Mouse (Mus musculus) forelimb bud, embryonic 11.5 days (tissue): ENCODE measurements around the gene Itgb3.

Source experiments
- DNase-seq: peaks from one replicate; pipeline ENCODE4 v3.0.0-alpha.2; 2012; ENCODE audit warnings: low read depth, low spot score

The Itgb3 gene

GRCm38 (mm10) chr11:104648571-104648970 is 40.8 kb downstream of the Itgb3 start:
- peak; percentile 35 for DNase-seq

- no peak for DNase-seq
Observed at GRCm38 (mm10) chr11:104660599-104660998, 52.8 kb downstream of the Itgb3 start.

DNA sequence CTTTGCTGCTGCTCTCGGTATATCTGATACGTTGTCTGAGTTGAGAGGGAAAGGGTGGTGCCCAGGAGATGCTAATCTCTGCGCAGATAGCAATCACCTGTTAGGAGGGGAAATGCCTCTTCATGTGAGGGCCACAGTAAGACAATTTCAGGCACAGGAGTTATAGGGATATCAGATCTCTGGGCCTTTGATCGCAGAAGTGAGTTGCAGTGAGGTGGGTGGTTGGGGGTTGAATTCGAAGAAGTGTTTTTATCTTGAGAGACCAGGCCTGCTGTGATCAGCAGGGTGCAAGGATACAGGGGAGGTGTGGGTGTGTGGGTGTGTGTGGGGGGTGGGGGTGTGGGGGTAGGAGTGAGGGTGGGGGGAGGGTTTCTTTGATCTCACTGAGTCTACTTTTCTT is 53.3 kb downstream of the Itgb3 start:
- DNase-seq, result no peak

GRCm38 (mm10) chr11:104661531-104662205 is 53.9 kb downstream of the Itgb3 start:
- DNase-seq, result no peak

DNA sequence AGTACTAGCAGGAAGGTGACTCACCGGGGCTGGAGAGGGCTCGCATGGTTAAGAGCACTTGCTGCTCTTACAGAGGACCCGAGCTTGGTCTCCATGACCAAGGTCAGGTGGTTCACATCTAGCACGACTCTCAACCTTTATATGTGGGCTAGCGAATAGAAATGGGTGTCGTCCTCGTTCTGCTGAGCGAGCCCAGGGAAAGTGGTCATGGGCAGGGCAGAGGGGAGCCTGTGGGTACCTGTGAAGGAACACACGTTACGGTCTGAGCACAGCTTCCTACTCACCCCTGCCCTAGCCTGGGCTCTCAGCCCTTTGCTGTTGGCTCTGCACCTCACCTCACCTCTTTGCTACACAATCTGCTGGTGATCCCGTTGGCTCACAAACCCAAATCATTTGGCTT is 54.8 kb downstream of the Itgb3 start:
- DNase-seq, result no peak

DNA sequence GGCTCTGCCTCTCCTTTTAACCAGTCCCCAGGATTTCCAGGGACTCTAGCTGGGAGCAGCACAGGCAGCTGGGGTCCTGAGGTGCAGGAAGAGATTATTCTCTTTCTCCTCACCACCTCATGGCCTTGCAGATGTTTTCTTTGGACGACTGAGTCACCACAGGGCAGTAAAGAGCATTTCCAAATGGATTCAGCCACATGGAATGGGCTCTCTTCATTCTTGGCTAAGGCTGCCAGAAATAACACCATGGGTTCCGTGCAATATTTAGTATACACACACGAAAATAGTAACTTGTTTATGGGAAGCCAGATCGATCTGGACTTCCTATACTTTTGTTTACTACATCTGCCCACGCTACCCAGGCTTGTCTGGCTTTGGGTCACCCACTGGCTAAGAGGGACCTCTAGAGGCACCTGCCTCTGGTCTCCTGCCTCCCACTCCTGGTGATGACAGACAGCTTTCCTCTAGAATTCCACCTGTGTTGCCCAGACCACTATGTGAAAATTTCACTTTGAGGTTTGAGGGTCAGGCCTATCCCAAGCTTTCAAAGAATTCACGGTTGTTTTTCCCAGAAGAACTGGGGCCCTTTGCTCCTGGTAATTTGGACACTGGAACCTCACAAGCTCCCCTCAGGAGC is 55.6 kb downstream of the Itgb3 start:
- DNase-seq, result no peak

DNA sequence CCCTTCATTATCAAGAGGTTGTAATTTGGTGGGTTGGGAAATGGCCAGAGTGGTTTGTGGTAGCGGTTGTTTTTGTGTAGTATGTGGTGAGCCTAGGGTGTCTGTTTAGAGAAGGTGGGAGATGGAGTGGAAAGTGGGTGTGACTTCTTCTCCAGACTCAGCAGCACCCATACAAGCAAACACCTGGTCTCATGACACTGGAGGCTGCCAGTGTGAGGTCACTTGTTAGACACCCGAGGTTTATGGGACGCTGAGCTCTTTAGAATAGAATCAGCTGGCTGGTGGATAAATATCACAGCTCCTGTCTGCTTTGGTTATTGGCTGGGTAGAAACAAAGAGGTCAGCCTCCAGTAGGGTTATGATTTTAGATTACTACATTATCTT is 56.1 kb downstream of the Itgb3 start:
- DNase-seq, result no peak

- DNase-seq, result no peak
Observed at GRCm38 (mm10) chr11:104664441-104664840, 56.6 kb downstream of the Itgb3 start.

DNA sequence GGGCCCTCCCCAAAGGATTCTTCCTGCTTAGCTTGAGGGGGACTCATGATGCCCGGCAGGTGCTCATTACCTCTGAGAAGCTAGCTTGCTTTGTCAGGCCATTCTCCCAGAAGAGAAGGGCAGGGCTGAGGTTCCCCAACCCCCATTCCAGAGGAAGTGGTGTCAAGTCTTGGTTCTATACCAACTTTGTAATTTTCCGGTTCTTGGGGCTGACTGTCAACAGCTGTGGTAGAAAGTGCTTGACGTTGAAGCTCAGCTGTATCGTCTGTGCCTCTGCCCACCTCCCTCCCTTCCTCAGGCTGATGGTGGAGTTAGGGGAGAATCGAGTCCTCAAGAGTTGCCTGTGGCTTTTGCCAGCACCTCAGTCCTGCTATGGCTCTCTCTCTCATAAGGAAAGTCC is 59.6 kb downstream of the Itgb3 start:
- no peak for DNase-seq

DNA sequence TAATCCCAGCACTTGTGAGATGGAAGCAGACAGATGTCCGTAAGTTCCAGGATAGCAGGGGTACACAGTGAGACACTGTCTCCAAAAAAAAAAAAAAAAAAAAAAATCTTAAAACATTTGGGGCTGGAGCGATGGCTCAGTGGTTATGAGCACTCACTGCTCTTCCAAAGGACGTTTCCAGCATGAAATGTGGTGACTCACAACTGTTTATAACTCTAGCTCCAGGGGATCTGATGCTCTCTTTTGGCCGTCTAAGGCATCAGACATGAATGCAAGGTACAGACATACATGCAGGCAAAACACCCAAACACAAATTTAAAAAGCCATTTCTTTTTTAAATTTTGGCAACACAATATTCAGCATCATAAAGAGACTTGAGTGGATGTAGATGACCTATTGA is 65.6 kb downstream of the Itgb3 start:
- no peak for DNase-seq

GRCm38 (mm10) chr11:104674768-104675167 is 67.0 kb downstream of the Itgb3 start:
- no peak for DNase-seq

DNA sequence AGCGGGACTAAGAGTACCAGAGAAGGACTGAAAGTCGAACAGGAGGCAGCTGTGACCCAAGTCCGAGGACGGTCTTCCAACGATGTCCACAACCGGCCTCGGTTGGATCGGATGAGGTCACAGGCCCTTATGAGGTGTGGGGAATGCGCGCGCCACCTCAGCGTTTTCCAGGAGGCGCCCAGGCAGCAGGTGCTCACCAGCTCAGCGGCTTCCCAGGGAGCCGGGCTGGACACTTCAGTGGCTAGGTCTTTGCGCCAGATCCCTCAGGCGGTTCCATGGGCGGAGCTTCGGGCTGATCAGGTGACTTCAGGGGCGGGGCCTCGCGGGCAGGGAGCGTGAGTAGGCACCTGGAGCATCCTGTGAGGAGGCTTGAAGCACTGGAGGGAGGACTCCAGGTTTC is 77.7 kb downstream of the Itgb3 start, which contains the start of gene Gm11639:
Gene Gm11639, plus strand, starts transcription at position 160 of the 400 bp plus-strand sequence.
- DNase-seq, result peak; percentile 37

DNA sequence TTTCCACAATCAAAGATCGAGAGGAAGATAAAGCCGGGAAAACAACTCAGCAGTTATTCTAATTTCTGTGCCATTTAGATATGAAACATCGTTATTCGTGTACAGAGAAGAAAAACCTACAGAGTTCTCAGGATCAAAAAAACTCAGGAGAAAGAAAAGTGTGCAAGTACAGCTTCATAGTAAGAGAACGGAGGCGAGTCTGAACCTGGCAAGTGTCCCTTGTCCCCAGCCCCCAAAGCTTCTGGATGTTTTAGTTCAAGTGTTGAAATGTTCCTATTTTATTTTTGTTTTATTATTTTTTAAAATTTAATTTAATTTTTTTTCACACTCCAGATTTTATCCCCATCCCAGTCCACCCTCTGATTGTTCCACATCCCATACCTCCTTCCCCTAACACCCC is 85.4 kb downstream of the Itgb3 start:
- no peak for DNase-seq

GRCm38 (mm10) chr11:104704097-104704496 is 96.3 kb downstream of the Itgb3 start:
- no peak for DNase-seq

- no peak for DNase-seq
Observed at GRCm38 (mm10) chr11:104707084-104707483, 99.3 kb downstream of the Itgb3 start.
